Mouse (Mus musculus): Measurements from ENCODE around the gene Nckipsd.

- TF ChIP-seq TAL1 (conservative IDR thresholded peaks at IDR 0.05; ENCODE audit: low read depth, low read length) (no peak), CTCF (IDR thresholded peaks at IDR 0.05; ENCODE audit: low read depth, low read length) (no peak)
Measured at GRCm38 (mm10) chr9:108777276-108777675, 30.9 kb upstream of the Nckipsd start.

Measured in G1E (cell line).